Mouse (Mus musculus): ENCODE data around the gene Klc4.

Klc4 gene

DNA sequence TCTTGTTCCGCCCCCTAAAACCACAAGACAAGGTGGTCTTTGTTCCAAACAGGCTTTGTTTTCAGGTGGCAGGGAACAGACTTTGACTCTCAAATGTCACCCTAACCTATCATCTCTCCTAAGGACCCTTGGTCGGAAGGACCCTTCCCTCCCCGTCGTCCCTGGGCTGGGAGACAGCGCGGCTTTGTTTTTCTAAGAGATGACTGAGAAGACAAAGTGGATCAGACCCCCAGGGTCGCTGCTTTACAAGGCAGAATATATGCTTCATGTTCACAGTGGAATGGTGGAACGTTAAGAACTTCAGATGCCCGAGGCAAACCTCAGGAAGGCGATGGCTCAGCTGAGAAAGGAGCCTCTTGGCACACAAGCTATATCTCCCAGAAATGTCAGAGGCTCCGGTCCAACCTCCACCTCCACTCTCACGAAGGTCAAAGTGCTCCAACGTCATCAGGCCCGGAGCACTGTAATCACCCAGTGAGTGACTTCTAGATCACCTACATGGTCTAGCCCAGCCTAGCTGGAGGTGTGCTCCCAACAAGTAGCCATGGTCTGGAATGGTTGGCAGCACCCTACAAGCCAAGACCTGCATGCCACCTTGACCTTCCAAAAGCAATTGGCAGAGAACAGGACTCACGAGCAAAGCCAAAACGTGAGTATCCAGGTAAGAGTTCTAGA lies 26.0 kb downstream of the Klc4 start:
- no peak for DNase-seq

DNA sequence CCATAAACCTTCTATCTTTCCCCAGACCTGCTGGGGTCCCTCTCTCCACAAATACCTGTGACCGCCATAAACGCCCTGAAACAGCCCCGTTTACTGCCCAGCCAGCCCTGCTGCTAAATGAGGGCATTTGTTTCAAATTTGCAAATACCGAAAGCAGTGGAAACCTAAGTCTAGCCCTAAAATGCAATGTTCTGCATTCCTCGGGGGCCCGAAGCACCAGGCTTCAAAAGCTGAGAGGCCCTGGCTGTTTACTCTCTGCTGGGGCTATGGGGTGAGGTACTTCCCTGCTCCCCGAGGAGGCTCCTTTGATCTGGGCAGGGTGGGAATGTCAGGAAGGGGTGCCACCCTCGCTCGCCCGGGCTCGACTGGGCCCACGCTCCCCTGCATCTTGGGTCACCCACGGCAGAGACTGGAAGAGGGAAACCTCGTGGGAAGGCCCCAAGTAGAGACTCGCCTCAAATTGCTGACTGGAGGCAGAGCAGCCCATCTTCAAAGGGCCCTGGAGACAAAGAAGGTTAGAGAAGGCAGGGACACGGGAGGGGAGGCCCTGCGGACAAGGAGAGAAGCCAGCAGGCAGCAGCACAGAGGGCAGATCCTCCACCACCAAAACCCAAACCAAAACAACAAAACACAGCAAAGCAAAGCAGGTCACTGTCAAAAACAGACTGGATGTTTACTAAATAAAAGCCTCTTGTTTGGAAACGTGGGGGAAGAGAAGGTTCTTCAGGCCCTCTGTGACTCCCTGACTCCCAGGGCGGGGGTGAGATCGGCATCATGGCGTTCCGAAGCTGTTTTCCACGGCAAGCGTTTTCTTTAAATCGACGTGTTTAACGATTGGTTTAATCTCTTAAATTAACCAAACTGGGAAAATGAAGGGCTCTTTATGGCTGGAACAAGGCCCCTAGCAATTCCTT lies 26.8 kb downstream of the Klc4 start:
- no peak for DNase-seq

DNA sequence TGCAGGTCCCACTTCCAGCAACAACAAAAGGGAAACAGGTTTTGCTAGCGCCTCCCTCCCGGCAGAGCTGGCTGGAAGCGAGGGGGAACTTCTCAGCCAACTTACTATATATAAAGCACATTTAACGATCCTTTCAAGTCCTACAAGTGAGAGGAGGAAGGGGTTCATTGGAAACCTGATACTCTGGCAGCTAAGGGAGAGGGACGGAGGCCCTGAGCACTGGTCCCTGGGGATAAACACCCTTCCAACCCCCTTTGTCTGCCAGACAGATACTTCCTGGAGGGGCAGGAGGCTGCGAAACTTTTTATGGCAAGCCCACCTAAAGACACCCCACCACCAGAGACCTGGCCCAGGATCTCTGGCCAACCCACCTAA lies 27.4 kb downstream of the Klc4 start:
- DNase-seq, result no peak

DNA sequence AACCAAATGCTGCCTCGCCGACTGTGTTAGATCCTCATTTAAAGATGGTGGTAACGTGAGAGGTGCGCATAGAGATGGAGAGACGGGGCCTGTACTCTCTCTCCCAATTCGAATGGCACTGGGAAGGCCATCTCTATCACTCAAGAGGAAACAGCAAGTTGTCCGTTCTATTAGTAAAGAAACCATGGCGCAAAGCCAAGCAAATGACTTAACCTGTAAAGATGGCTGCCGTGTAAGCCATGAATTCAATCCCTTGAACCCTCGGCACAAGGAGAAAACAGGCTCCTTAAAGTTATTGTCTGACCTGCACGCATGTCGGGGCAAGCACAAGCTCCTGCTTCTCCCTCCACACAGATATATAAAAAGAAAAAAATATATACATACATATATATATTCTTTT lies 28.0 kb downstream of the Klc4 start:
- DNase-seq, result no peak

DNA sequence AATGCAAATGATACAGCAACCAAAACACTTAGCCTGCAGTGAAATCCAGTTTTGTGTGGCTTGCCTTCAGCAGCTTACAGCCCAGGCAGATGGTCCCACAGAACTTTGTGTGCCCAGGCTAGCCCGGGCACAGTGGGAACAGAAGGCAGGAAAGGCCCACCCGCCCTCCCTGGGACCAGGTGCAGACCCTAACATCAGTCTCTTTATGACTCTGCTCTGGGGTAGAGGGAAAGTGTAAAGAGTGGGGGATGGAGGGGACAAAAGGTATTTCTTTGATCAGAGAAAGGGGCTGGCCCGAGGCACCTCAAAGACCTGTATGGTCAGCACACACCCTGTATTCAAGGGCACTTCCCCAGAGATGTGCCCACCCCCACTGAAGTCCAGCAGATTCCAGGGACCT lies 32.6 kb downstream of the Klc4 start:
- DNase-seq, result no peak

DNA sequence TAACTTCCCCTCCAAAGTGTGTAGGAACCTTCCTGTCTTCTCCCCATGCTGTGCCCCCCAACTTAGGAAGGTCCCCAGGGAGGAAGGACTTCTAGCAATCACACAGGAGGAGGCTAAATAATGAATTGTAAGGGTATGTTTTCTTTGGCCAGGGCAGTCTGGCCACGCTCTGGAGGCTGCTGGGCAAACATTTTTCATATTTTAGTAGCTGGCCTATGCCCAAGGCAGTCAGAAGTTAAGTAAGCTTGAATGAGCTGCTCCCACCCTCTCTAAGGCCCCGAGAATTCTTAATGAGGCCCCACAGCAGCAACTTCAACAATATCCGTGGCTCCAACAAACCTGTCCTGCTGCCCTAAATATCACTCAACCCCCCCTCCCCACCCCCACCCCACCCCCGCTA lies 33.0 kb downstream of the Klc4 start:
- no peak for DNase-seq

DNA sequence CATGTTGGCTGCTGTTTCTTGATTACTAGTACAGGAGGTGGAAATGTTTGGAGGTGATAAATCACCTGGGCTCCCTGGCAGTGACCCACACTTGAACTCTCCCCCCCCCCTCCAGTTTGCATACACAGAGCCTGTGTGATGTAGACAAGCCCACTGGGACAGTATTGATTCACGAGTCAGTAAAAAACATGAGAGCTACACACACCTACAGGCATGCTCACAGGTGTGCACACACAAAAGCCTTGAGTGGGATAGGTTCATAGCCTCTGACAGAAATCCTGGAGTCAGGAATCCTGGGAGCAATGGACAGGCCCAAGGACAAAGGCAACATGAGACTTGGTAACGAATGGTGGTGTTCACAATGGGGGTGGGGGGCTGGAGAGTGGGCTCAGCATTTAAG lies 33.6 kb downstream of the Klc4 start:
- no peak for DNase-seq

DNA sequence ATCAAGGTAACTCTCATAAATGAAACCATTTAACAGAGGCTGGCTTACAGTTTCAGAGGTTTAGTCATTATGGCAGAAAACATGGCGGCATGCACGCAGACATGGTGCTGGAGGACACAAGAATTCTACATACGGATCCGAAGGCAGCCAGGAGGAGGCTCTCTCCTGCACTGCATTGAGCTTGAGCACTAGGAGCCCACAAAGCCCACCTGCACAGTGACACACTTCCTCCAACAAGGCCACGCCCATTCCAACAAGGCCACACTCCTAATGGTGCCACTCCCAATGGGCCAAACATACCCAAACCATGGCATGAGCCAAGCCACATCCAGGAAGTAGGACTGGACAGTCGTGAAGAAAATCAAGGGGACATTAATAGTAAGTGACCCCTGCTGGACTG lies 34.5 kb downstream of the Klc4 start:
- no peak for DNase-seq

DNA sequence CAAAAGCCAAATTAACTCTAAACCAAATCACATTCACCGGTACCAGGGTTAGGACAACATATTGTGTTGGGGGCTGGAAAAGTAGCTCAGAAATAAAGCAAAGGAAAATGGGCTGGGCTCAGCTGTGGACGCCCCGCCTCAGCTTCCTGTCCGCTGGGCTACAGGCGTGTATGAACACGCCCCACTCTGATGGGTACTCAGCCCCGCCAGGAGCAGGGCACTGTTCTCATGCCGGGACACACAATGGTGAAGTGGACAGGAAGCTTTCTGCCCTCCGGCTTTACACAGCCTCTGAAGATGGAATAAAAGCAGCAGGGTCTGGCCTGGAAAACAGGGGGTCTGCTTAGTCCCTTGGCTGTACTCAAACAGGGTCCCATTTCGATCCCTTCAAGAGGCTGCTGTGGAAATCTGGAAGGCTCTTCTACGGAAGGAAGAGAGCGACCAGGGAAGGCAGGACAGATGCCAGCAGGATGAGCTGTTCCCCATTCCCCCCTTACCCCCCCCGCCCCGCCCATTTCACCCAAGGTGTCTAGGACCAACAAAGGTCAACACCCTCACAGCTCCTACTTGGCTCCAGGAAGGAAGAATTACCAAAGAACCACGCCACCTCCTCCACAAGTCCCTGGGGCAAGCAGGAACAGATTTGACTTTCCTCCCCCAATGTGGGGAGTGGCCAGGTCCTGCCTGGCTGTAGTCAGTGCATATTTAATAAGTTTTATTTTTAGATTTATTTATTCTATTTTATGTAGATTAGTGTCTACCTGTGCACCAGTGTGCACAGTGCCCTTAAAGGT lies 35.9 kb downstream of the Klc4 start:
- no peak for DNase-seq

DNA sequence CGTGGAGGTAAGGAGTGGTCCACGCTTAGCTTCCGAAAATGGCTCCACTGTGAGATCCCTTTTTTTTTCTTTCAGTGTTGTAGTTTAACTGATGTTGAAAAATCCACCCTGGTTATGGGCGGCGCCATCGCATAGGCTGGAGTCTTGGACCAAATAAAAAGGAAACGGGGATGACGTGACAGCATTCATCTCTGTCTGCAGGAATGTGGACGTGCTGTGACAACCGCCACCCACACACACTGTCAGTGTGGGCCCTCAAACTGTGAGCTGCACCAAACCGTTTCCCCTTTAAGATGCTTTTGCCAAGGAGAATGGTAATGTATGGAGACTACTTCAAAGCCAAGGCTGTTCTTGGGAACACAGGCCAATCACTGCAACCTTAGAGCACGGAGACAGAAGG lies 39.8 kb downstream of the Klc4 start:
- no peak for DNase-seq

DNA sequence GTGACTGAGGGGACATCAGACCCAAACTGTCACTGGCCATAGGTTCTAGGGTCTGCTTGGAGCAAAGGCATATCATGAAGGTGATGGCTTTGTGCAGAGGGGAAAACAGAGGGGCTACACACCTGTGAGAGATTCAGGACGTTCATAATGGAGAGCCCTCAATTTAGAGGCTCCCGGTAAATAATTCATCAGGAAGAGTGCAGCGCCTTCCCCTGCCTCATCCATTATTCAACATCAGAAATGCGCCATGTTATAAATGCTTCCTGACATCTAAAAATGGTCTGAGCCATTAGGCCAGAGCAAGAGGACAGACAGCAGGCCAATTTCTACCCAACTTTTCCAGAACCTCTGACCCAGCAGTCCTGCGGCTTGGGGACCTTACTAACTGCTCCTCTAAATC lies 40.7 kb downstream of the Klc4 start:
- no peak for DNase-seq

DNA sequence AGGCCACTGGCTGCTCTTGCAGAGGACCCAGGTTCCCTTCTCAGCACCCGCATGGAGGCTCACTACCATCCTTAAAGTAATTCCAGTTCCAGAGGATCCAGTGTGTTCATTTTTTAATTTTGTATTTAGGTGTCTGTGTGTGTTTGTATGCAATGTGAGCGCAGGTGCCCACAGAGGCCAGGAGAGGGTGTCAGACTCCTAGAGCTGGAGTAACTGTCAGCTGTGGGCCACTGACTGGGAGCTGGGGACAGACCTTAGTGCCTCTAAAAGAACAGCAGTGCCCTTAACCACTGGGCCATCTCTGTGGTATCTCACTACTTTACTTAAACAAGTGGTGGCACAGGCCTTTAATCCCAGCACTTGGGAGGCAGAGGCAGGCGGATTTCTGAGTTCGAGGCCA lies 42.6 kb downstream of the Klc4 start:
- DNase-seq, result no peak

DNA sequence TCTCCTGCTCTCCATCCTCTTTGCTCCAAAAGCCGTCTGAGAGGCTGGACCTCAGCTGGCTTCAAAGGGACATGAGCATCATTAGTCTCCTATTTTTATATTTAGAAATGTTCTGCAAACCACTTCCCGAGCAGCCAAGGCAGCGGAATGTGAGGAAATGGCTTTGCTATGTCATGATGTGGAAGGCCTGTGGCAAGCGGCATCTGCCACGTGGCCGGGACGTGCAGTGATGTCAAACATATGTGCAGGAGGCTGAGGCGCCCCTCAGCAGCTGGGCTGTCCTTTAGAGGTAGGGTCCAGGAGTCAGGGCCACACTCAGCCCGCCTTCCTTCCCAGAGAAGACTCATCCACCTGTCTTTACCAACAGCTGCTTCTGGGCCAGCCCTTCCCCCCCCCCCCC lies 43.6 kb downstream of the Klc4 start:
- no peak for DNase-seq

DNA sequence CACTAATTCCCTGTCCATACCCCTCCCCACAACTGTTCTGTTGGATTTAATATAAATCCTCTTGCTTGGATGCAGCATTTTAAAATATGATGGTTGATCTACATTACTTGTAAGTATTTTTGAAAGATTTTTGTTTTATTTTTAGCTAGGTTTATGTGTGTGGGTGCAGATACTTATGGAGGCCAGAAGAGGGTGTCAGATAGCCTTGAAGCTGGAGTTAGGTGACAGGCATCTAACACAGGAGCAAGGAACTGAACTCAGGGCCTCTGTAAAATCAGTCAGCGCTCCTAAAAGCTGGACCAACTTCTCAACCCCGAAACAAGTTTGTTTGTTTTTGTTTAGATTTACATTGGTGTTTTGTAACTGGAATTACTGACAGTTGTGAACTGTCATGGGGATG lies 45.3 kb downstream of the Klc4 start:
- no peak for DNase-seq

DNA sequence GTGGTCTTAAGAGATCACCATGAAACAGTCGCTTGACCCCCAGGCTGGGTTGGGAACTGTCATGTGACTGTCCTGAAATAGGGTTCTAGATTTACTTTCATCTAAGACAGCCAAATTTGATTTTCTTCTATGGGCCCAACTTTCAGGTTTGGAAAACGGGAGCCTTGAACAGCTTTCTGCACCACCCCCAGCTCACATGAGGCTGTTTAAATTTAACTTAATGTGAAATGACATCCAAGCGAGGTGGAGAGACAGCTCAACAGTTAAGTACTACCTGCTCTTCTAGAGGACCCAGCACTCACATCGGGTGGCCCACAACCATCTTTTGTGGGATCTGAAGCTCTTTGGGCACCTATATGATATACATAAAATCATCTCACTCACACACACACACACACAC lies 46.9 kb downstream of the Klc4 start:
- DNase-seq, result no peak

DNA sequence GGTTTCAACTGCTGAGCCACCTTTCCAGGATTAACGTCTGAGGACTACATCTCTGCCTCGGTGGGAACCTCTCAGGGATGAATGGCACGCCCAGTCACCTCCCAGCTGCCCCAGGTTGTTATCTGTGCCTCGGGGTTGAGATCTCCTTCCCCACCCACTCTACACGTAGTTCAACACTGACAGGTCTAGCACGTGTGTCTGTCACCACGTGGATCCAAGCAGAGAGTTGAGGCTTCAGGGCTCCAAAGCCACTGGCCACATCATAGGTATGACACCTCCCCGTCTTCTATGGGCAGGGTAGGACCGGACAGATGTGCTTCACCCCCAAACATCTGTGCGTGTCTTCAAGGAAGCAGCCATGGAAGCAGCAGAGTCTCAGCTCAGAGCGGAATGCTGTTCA lies 47.9 kb downstream of the Klc4 start:
- DNase-seq, result no peak

DNA sequence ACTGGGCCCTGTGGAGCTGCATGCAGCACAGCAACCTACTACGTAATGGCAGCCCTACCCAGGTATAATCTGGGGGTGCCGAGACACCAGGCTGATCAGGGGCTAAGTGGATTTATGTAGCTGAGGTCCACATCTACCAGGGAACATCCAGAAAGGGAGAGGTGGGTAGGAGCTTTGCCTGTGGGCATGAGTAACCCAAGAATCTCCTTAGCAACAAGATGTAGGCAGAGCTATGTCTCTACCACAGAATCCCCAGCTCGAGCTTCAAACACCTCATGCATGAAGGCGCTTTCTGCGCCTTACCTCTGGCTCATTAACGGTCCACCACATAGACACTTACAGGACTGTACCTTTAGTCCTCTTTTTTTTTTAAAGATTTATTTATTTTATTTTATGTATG lies 50.5 kb downstream of the Klc4 start:
- DNase-seq, result no peak

DNA sequence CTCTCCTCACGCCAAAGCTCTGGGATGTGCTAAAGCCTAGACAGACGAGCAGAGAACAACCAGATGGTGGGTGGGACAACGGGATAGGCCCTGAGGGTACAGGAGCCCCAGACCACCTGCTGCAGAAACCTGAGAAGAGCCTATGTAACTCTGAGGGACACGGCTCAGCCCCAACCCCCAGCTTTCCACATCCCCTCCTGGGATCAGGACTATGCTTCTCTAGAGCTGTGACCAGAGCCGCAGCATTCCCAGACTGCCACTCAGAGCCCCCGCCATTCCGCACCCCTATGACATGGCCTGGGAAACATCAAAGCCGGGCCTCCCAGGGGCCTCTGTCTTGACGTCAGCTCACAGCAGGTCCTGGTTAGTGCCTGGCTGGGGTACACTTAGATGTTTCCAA lies 51.2 kb downstream of the Klc4 start:
- no peak for DNase-seq

DNA sequence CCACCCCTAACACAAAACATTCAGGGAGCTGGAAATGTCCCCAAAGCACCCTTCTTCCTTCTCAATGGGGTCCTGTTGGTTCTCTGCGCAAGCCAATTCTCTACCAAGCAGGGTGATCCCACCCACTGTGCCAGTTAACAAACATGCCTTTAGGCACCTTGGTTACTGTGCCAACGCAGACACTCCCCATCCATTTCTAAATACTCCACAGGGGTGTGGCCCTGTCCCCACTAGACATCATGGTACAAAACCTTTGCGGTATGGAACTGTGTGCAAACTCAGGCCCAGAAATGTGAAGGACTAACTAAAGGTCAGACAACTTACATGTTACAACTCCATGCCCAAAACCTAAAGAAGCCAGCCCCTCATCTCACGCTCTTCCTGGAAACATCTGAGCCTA lies 52.7 kb downstream of the Klc4 start:
- no peak for DNase-seq

DNA sequence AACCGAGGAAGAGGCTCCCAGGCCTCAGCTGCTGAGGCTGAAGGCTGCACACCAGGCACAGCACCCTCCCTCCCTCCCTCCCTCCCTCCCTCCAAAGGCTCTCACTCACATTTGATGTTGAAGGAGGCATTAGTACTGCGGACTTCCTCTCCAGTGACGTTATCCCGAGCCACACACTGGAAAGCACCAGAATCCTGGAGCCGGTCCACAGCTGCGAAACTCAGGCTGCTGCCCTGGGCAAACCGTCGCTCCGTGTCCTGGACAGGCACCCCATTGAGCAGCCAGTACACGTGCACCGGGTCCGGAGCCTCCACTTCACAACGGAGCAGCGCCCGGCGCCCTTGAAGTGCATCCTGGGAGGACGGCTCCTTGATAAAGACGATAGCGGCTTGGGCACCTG lies 54.4 kb downstream of the Klc4 start:
- DNase-seq, result no peak

DNA sequence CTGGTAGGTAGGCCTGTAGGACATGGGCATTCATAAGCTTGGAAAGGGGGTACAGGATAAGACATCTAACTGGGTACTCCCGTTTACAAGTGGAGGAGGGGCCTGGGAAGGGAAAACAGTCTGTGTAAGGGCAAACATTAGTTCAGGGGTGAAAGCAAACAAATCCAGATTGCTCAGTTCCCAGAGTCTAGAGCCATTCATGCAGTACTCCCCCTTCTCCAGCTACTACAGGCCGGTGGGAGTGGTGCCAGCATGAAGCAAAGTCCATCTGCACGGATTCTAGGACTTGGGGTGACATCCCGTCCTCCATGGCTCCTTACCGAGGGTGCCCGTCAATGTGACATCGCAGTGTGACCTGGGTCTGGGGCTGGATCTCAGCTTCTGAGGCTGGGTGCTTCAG lies 55.4 kb downstream of the Klc4 start:
- no peak for DNase-seq

DNA sequence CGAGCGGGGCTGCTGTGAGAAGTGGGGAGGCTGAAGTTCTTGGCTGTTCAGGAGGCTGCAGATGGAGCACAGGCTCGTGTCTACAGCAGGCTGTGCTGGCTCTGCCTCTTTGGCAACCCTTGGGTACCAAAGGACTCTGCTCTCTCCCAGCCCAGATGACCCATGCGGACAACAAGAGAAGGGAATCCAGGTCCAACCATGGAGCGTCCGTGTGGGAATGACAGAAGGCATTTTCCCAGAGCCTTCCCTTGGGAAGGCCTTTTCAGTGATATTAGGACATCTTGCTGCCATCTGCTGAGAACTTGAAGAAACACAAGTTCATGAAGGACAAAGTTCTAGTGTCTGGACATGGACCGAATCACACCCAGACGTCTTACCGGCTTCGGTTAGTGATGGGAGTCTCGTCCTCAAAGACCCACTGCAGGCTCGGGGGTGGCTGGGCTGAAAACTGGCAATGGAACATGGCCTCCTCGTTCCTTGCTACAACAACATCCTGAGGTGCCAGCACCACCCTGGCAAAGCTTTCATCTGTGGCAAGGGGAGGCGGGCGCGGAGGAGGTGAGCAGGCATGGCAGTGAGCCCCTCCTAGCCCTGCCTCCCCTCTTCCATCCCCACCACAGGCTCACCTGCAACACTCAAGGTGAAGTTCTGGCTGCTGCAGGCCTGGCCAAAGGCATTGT lies 56.0 kb downstream of the Klc4 start:
- DNase-seq, result no peak

DNA sequence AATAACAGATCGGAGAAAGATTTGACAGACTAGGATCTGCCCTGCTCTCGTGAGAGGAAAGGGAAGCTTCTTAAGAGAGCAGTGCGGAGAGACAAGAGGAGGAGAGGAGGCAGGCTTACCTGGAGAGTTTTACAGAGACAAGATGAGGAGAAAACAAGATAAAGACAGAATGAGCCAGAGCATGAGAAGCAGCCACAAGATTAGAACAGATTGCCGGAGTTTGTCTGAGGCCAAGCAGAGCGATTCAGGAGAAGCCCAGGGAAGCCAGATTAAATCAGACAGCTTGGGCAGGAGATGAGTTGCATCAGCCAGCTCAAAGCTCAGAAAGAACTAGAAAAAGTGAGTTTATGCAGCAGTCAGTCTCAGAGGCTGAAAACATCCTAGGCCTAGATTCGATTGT lies 56.9 kb downstream of the Klc4 start:
- no peak for DNase-seq
